Mouse (Mus musculus) CH12.LX (cell line): ENCODE measurements around the gene Prrxl1. TPM values are rescaled to one million over a fixed set of nuclear protein-coding genes. Genes with fewer than 3 reads are reported as not detected.

Experiments used
- DNase-seq: peaks from one replicate; pipeline ENCODE4 v3.0.0-alpha.2; 2013; ENCODE audit errors: extremely low read depth
- H3K27ac ChIP-seq: 2 replicates; pipeline ENCODE4 v1.5.1; 2012; ENCODE audit warnings: low read depth, mild to moderate bottlenecking, control low read depth, moderate library complexity; ENCODE audit not compliant: insufficient read depth
- H3K27me3 ChIP-seq: replicated peaks from 2 replicates; pipeline ENCODE3; 2012; ENCODE audit warnings: inconsistent platforms
- H3K36me3 ChIP-seq, 2 experiments: replicated peaks in 1 of 2; 2 replicates each; pipeline versions ENCODE3 to v1.6.1; 2012; ENCODE audit warnings: inconsistent platforms in 1 of 2, low read length in 1 of 2, mild to moderate bottlenecking in 1 of 2, mixed read lengths in 1 of 2, moderate library complexity in 1 of 2; ENCODE audit not compliant: control insufficient read depth in 1 of 2, insufficient read depth in 1 of 2
- H3K4me1 ChIP-seq, 2 experiments: 2 replicates each; pipeline ENCODE4 v1.6.1; 2012; ENCODE audit warnings: inconsistent platforms in 1 of 2, moderate library complexity in 1 of 2; ENCODE audit not compliant: insufficient read depth in 2 of 2, control insufficient read depth in 1 of 2
- H3K4me2 ChIP-seq: 2 replicates; pipeline ENCODE4 v1.6.1; 2012; ENCODE audit warnings: low read depth, mild to moderate bottlenecking, control low read depth; ENCODE audit not compliant: poor library complexity, insufficient read depth, severe bottlenecking
- H3K4me3 ChIP-seq, 3 experiments: fragments of 150-350 bp in 1 of 3; sonication (generic) in 1 of 3; replicated peaks in 1 of 3; 2 replicates each; pipeline versions ENCODE3 to v1.5.1; 2011 to 2012; ENCODE audit warnings: low read depth in 2 of 3, low read length in 2 of 3, mild to moderate bottlenecking in 2 of 3, moderate library complexity in 2 of 3, control low read depth in 1 of 3, improper control_type of control experiment in 1 of 3, inconsistent platforms in 1 of 3, mixed read lengths in 1 of 3; ENCODE audit not compliant: poor library complexity in 1 of 3
- H3K79me2 ChIP-seq: replicated peaks from 2 replicates; pipeline ENCODE4 v1.6.1; 2012; ENCODE audit warnings: mild to moderate bottlenecking, moderate library complexity; ENCODE audit not compliant: control insufficient read depth, poor library complexity, insufficient read depth, severe bottlenecking; ENCODE audit errors: extremely low read depth
- H3K9ac ChIP-seq: 2 replicates; pipeline ENCODE4 v1.6.1; 2012; ENCODE audit warnings: low read depth, mild to moderate bottlenecking, control low read depth, moderate library complexity; ENCODE audit not compliant: insufficient read depth
- H3K9me3 ChIP-seq: replicated peaks from 2 replicates; pipeline ENCODE3; 2012; ENCODE audit warnings: low read length, inconsistent platforms, mixed read lengths
- BHLHE40 ChIP-seq: IDR thresholded peaks from 2 replicates; pipeline ENCODE4 v1.6.1; 2011; ENCODE audit warnings: mild to moderate bottlenecking, low read depth, low read length, improper control_type of control experiment
- CHD1 ChIP-seq: IDR thresholded peaks from 2 replicates; pipeline ENCODE4 v1.6.1; 2012; ENCODE audit warnings: low read depth, low read length, improper control_type of control experiment, inconsistent platforms
- CHD2 ChIP-seq: IDR thresholded peaks from 2 replicates; pipeline ENCODE4 v1.6.1; 2011; ENCODE audit warnings: low read length, improper control_type of control experiment
- CTCF ChIP-seq, 2 experiments: IDR thresholded peaks in 1 of 2; conservative IDR thresholded peaks in 1 of 2; 2 replicates each; pipeline ENCODE4 v1.5.1; 2011 to 2012; ENCODE audit warnings: low read depth in 2 of 2, low read length in 2 of 2, improper control_type of control experiment in 1 of 2, inconsistent platforms in 1 of 2, mild to moderate bottlenecking in 1 of 2, moderate library complexity in 1 of 2
- ELF1 ChIP-seq: IDR thresholded peaks from 2 replicates; pipeline ENCODE4 v1.6.1; 2014; ENCODE audit warnings: low read depth, mild to moderate bottlenecking, inconsistent platforms, low read length, improper control_type of control experiment
- ETS1 ChIP-seq: conservative IDR thresholded peaks from 2 replicates; pipeline ENCODE4 v1.6.1; 2012; ENCODE audit warnings: low read depth, mild to moderate bottlenecking, inconsistent platforms, low read length, improper control_type of control experiment, moderate library complexity
- HCFC1 ChIP-seq: IDR thresholded peaks from 2 replicates; pipeline ENCODE4 v1.6.1; 2012; ENCODE audit warnings: low read depth, mild to moderate bottlenecking, inconsistent platforms, low read length, improper control_type of control experiment
- KAT2A ChIP-seq: IDR thresholded peaks from 2 replicates; pipeline ENCODE4 v1.6.1; 2012; ENCODE audit warnings: low read length, improper control_type of control experiment, inconsistent platforms; ENCODE audit not compliant: insufficient replicate concordance
- MXI1 ChIP-seq: IDR thresholded peaks from 2 replicates; pipeline ENCODE4 v1.6.1; 2011; ENCODE audit warnings: mild to moderate bottlenecking, low read depth, low read length, improper control_type of control experiment
- NRF1 ChIP-seq: IDR thresholded peaks from 2 replicates; pipeline ENCODE4 v1.6.1; 2014; ENCODE audit warnings: low read depth, mild to moderate bottlenecking, inconsistent platforms, low read length, improper control_type of control experiment, moderate library complexity
- RCOR1 ChIP-seq: conservative IDR thresholded peaks from 2 replicates; pipeline ENCODE4 v1.6.1; 2012; ENCODE audit warnings: low read depth, mild to moderate bottlenecking, inconsistent platforms, low read length, improper control_type of control experiment
- SMC3 ChIP-seq: IDR thresholded peaks from 2 replicates; pipeline ENCODE4 v1.6.1; 2011; ENCODE audit warnings: low read depth, low read length, improper control_type of control experiment
- TBP ChIP-seq: conservative IDR thresholded peaks from 2 replicates; pipeline ENCODE4 v1.6.1; 2011; ENCODE audit warnings: low read depth, low read length, improper control_type of control experiment
- ZC3H11A ChIP-seq: IDR thresholded peaks from 2 replicates; pipeline ENCODE4 v1.6.1; 2012; ENCODE audit warnings: low read depth, mild to moderate bottlenecking, inconsistent platforms, low read length, improper control_type of control experiment
- ZKSCAN1 ChIP-seq: IDR thresholded peaks from 2 replicates; pipeline ENCODE4 v1.6.1; 2012; ENCODE audit warnings: low read depth, inconsistent platforms, low read length, improper control_type of control experiment, borderline replicate concordance
- ZMIZ1 ChIP-seq: IDR thresholded peaks from 2 replicates; pipeline ENCODE4 v1.6.1; 2012; ENCODE audit warnings: low read depth, mild to moderate bottlenecking, inconsistent platforms, low read length, improper control_type of control experiment
- dilution Hi-C: fragments of 300-500 bp; cut with MboI; formaldehyde crosslinking; loops from 2 replicates; pipeline ENCODE4 v1.14.3; 2020; ENCODE audit warnings: low sequenced_read_pairs; ENCODE audit not compliant: extremely low pct_unique_long_range_greater_than_20kb, extremely low pct_ligation_motif_present
- in situ Hi-C: fragments of 300-500 bp; cut with MboI; formaldehyde crosslinking; loops from 3 replicates; pipeline ENCODE4 v1.14.3; 2019; ENCODE audit warnings: low sequenced_read_pairs, low pct_ligation_motif_present, low pct_unique_long_range_greater_than_20kb, mixed read lengths
- polyA plus RNA-seq: library from polyadenylated mRNA; unstranded; fragments of >175 nt; gene quantifications from 2 replicates; pipeline ENCODE4 v1.2.1, GENCODE M21; 2012; ENCODE audit warnings: low read depth; ENCODE audit not compliant: insufficient read length
- total RNA-seq, 2 experiments: library from RNA; depleted of rRNA; stranded (reverse); fragments of 300-350 nt in 1 of 2; fragments of >200 nt in 1 of 2; gene quantifications; 2 replicates each; pipeline ENCODE4 v1.2.3; 2012 to 2014

Gene Prrxl1
- total and polyA plus RNA-seq, 3 experiments = not detected

DNA sequence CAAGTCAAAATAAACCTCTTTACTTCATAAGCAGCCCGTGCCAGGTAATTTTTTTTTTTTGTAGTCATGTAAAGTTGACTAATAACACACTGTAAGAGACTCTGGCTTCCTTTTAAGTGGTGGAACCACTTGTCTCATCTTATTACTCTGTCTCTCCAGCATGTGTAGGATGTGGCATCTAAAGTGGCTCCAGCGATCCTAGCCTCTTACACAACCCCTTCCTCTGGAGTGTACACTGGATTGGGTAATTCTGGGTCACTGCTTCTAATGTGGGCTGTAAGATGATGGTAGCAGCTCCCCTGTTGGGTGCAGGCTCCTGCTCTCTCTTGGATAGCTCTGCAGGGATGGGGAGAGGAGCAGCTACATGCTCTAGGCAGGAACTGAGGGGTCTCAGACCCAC is 39.3 kb downstream of the Prrxl1 start:
- H3K4me1 ChIP-seq = peaks cover 0 to 12% of the 10 kb centered on the region in 2 experiments; a peak in 2 of 4 replicates
- no peaks in the 10 kb centered on the region for H3K36me3 ChIP-seq
- H3K4me3 ChIP-seq = no peak overlapping the region
- no peak overlapping the region for H3K9ac ChIP-seq
- H3K27me3 ChIP-seq = no peaks in the 10 kb centered on the region
- H3K4me2 ChIP-seq = no peak overlapping the region
- dilution Hi-C loops = no loop called here
- no peak overlapping the region for H3K27ac ChIP-seq
- H3K9me3 ChIP-seq = no peaks in the 10 kb centered on the region
- TF ChIP-seq ETS1 (no peak), KAT2A (no peak), NRF1 (no peak), ELF1 (no peak), CHD2 (no peak), ZMIZ1 (no peak), SMC3 (no peak), TBP (no peak), ZC3H11A (no peak), HCFC1 (no peak), BHLHE40 (no peak), RCOR1 (no peak), ZKSCAN1 (no peak), MXI1 (no peak), CHD1 (no peak), CTCF (conservative IDR thresholded peaks at IDR 0.05 in 1 of 2, IDR thresholded peaks at IDR 0.05 in 1 of 2; ENCODE audit: low read depth in 2 of 2, low read length in 2 of 2) (no peak)
- in situ Hi-C loops = no loop called here
- no peaks in the 10 kb centered on the region for H3K79me2 ChIP-seq
- DNase-seq = no peak

DNA sequence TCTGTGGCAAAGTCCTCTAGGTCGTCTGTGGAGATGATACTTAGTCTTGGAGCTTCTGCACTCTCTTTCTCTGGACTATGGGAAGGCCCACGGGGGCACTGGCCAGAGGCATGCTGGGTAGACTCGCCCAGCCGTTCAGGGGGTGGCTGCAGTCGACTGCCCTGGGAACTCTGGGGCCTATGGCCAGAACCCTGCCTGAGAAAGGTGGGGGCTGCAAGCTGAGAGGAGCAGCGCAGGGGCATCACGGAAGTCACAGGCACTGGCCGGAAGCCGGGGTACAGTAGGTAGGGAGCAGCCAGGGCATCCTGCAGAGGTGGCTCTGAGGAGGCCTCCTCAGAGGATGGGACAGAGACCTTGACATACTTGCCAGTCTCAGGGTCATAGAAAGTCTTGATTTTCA is 60.6 kb downstream of the Prrxl1 start:
- Histone ChIP-seq H3K4me2 (no peak overlapping the region), H3K36me3 (no peaks in the 10 kb centered on the region), H3K27me3 (no peaks in the 10 kb centered on the region), H3K4me1 (no peaks in the 10 kb centered on the region), H3K27ac (no peak overlapping the region), H3K9me3 (no peaks in the 10 kb centered on the region), H3K9ac (no peak overlapping the region), H3K4me3 (no peak overlapping the region), H3K79me2 (no peaks in the 10 kb centered on the region)
- dilution Hi-C loops = no loop called here
- in situ Hi-C loops = no loop called here
- DNase-seq = no peak
- no peak for TF ChIP-seq CHD1
